Mouse (Mus musculus): Measurements from ENCODE around the gene Zmynd15. TPM values are rescaled to one million over a fixed set of nuclear protein-coding genes. Genes with fewer than 3 reads are reported as not detected.
A peak's percentile ranks its signal among the peaks of the same experiment; 100 is the strongest.
"Not testable (repeated sequence)": the region's sequence is repeated elsewhere in the genome, so short reads cannot be mapped to it uniquely, and the experiment has no call there.

Zmynd15 gene
- polyA plus RNA-seq, 1 experiment from 2014 or later: 0.86 TPM

DNA sequence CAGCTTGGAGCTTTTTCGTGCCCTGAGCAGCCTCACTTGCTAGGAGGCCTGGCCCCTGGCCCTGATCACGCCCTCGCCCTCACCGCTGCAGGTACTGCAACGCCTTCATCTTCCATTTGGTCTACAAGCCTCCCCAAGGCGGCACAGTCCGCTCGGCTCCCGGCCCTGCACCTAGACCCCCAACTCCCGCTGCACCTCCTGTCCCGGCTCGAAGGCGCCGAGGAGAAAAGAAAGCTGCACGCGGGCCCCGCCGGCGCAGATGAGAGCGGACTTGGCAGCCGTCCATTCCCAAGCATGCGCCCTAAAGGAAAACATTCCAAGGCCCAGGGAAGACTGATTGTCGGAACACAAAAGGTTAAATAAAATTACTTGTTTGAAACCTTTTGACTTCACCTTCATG, 6.6 kb downstream of the Zmynd15 start:
- H3K4me3 ChIP-seq (ENCODE audit: low read depth, low read length): peak overlapping the region; percentile 21; the same call in 1 of the 2 replicates
- DNase-seq (ENCODE audit: low spot score): peak; percentile 68
- 6% methylated on average over 23 of the region's 23 CpGs for WGBS
- H3K36me3 ChIP-seq (ENCODE audit: control insufficient read depth, insufficient read depth, low read length): no peaks in the 10 kb centered on the region
- peak overlapping the region; percentile 32 for H3K9ac ChIP-seq (ENCODE audit: low read length)
- H3K4me2 ChIP-seq (replicated peaks; ENCODE audit: low read depth): peak overlapping the region; percentile 66
- H3K27me3 ChIP-seq (ENCODE audit: control insufficient read depth, insufficient read depth, low read length): no peaks in the 10 kb centered on the region
- no peaks in the 10 kb centered on the region for H3K9me3 ChIP-seq (ENCODE audit: control insufficient read depth, low read length)
- H3K4me1 ChIP-seq (replicated peaks; ENCODE audit: control insufficient read depth, insufficient read depth): 0 out of 2 replicates have a peak, but pooled peaks cover 5% of the 10 kb centered on the region
- TF ChIP-seq CTCF (IDR thresholded peaks at IDR 0.05; ENCODE audit: low read depth) (no peak), EP300 (optimal IDR thresholded peaks at IDR 0.05) (no peak)
- ATAC-seq (ENCODE audit: low FRiP score, low TSS enrichment): no peak
- no peak overlapping the region for H3K27ac ChIP-seq (replicated peaks)

DNA sequence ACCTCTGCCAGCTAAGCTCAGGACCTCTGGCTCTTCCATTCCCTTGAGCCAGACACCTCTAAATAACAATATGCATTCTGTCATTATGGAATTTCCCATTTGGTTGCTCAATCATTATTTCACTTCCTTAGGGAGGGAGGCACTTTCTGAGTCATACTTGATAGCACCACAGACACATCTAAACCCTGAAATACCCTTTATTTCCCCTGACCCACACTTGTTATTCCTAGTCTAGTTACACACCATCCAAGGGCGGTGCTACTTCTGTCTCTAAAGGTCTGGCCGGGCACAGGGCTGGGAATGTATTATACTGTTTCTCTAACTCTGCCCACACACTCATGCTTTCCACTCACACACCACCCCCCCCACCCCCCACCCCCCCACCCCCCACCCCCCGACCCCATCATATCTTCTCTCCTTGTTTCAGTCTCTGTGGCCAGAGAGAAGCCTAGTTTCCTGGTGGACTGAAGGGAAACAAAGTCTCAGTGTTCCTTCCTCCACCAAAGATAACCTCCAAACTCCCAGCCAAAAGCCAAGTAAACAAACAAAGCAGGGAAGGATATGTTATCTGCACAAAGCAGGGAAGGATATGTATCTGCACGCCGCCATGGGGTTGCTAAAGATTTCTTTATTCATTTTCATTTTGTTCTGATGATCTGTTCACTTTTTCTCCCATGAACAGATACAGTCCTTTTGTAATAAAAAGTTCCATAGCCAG, 8.8 kb downstream of the Zmynd15 start:
- Histone ChIP-seq H3K4me3 (ENCODE audit: low read depth, low read length) (no peak overlapping the region), H3K27ac (replicated peaks) (no peak overlapping the region; the same call in 1 of the 2 replicates), H3K9ac (ENCODE audit: low read length) (no peak overlapping the region), H3K9me3 (ENCODE audit: control insufficient read depth, low read length) (no peaks in the 10 kb centered on the region), H3K4me1 (replicated peaks; ENCODE audit: control insufficient read depth, insufficient read depth) (0 out of 2 replicates have a peak, but pooled peaks cover 5% of the 10 kb centered on the region), H3K36me3 (ENCODE audit: control insufficient read depth, insufficient read depth, low read length) (no peaks in the 10 kb centered on the region), H3K27me3 (ENCODE audit: control insufficient read depth, insufficient read depth, low read length) (no peaks in the 10 kb centered on the region), H3K4me2 (replicated peaks; ENCODE audit: low read depth) (no peak overlapping the region)
- TF ChIP-seq CTCF (IDR thresholded peaks at IDR 0.05; ENCODE audit: low read depth) (no peak), EP300 (optimal IDR thresholded peaks at IDR 0.05) (no peak)
- 62% methylated on average over 5 of the region's 5 CpGs for WGBS
- ATAC-seq (ENCODE audit: low FRiP score, low TSS enrichment): peak; percentile 25; the same call in 1 of the 2 replicates
- DNase-seq (ENCODE audit: low spot score): no peak

DNA sequence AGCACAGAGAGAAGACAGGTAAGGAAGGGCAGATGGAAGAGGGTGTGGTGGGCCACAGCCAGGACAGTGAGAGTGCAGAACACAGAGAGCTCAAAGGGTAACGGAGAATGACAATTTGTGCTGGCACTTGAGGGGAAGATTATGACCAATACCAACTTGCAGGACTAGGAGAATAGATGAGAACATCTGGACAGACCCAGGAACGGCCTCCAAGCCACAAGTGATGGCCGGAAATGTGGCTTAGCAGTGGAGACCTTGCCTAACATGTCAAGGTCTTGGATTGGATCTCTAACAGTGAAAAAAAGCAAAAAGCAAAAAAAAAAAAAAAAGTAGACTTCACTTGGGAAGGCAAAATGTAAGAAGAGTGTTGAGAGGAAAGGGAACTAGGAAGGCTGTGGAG, 10.5 kb downstream of the Zmynd15 start:
- H3K9ac ChIP-seq (ENCODE audit: low read length): no peak overlapping the region
- 85% methylated on average over 3 of the region's 3 CpGs for WGBS
- H3K36me3 ChIP-seq (ENCODE audit: control insufficient read depth, insufficient read depth, low read length): no peaks in the 10 kb centered on the region
- ATAC-seq (ENCODE audit: low FRiP score, low TSS enrichment) (no peak), DNase-seq (ENCODE audit: low spot score) (no peak)
- H3K9me3 ChIP-seq (ENCODE audit: control insufficient read depth, low read length): no peaks in the 10 kb centered on the region
- H3K4me1 ChIP-seq (replicated peaks; ENCODE audit: control insufficient read depth, insufficient read depth): 0 out of 2 replicates have a peak, but pooled peaks cover 5% of the 10 kb centered on the region
- no peak for TF ChIP-seq CTCF (IDR thresholded peaks at IDR 0.05; ENCODE audit: low read depth)
- no peak for TF ChIP-seq EP300 (optimal IDR thresholded peaks at IDR 0.05)
- H3K4me2 ChIP-seq (replicated peaks; ENCODE audit: low read depth): no peak overlapping the region
- H3K4me3 ChIP-seq (ENCODE audit: low read depth, low read length): no peak overlapping the region
- H3K27me3 ChIP-seq (ENCODE audit: control insufficient read depth, insufficient read depth, low read length): no peaks in the 10 kb centered on the region
- H3K27ac ChIP-seq (replicated peaks): no peak overlapping the region

DNA sequence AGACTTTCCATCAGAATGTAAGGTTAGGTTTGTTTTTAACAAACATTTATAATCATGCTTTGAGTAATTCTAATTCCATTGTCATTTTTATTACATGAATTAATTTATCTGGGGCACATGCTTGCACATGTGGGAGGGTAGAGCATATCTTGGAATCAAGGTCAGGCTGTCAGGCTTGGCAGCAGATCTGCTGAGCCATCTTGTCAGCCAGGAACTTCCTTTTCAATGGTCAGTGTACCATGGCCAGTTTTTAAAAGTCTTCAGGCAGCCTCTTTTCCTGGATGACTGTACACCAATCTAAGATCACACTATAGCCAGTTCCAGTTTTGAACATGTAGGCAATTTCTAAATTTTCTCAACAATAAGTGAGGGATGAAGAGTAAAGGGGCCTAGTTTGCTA, 13.5 kb downstream of the Zmynd15 start:
- no peak for DNase-seq (ENCODE audit: low spot score)
- Histone ChIP-seq H3K36me3 (ENCODE audit: control insufficient read depth, insufficient read depth, low read length) (no peaks in the 10 kb centered on the region), H3K27me3 (ENCODE audit: control insufficient read depth, insufficient read depth, low read length) (no peaks in the 10 kb centered on the region), H3K4me3 (ENCODE audit: low read depth, low read length) (no peak overlapping the region), H3K4me2 (replicated peaks; ENCODE audit: low read depth) (no peak overlapping the region), H3K9ac (ENCODE audit: low read length) (no peak overlapping the region), H3K4me1 (replicated peaks; ENCODE audit: control insufficient read depth, insufficient read depth) (0 out of 2 replicates have a peak, but pooled peaks cover 2% of the 10 kb centered on the region), H3K9me3 (ENCODE audit: control insufficient read depth, low read length) (no peaks in the 10 kb centered on the region), H3K27ac (replicated peaks) (no peak overlapping the region)
- no peak for ATAC-seq (ENCODE audit: low FRiP score, low TSS enrichment)
- TF ChIP-seq CTCF (IDR thresholded peaks at IDR 0.05; ENCODE audit: low read depth): no peak
- no peak for TF ChIP-seq EP300 (optimal IDR thresholded peaks at IDR 0.05)

DNA sequence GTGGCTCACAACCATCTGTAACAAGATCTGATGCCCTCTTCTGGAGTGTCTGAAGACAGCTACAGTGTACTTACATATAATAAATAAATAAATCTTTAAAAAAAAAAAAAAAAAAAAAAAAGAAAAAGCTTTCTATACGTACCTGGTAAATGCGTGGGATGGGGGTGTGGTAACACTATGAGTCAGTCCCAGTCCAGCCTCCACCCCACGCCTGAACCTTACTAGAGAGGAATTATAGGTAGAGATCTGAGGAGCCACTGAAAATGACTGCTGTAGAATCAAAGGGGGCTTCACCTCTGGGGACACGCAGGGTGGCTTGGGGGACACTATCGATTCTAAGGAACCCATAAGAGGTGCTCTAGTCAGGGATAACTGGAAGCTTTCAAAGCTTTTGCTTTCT, 14.1 kb downstream of the Zmynd15 start:
- not testable (repeated sequence) for H3K4me3 ChIP-seq (ENCODE audit: low read depth, low read length); H3K9ac ChIP-seq (ENCODE audit: low read length); DNase-seq (ENCODE audit: low spot score); H3K27me3 ChIP-seq (ENCODE audit: control insufficient read depth, insufficient read depth, low read length); H3K36me3 ChIP-seq (ENCODE audit: control insufficient read depth, insufficient read depth, low read length); H3K4me2 ChIP-seq (replicated peaks; ENCODE audit: low read depth); H3K9me3 ChIP-seq (ENCODE audit: control insufficient read depth, low read length); H3K27ac ChIP-seq (replicated peaks); H3K4me1 ChIP-seq (replicated peaks; ENCODE audit: control insufficient read depth, insufficient read depth)
- WGBS: 68% methylated on average over 5 of the region's 5 CpGs
- ATAC-seq (ENCODE audit: low FRiP score, low TSS enrichment): 0 out of 2 replicates have a peak, but pooled peaks have one; percentile 53

DNA sequence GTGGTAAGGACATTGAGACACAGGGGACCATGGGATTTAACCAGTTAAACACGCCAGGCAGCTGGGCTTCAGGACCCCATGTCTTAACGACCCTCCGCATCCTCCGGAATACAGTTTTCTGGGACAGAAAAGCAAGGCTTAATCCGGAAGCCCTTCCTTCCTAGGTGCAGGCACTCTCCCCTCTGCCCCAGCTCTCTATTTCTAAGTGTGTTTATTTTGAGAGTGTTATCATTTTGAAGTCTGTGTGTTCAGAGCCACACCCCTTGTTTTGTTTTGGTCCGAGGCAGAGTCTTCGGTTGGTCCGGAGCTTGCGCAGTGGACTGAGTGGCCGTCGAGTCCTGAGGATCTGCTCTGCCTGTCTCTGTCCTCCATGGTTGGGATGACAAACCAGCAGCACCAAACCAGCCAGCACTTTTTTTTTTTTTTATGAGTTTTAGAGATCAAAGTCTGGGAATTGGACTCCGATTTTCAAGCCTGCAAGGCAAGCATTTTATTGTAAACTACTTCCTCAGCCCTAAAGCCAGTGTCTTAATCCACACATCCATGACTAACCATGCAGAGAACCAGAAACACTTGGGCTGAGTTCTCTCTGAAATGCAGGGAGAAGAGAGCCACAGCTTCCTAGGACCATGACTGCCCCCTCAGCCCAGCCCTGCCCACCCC, 15.8 kb downstream of the Zmynd15 start:
- Histone ChIP-seq H3K4me1 (replicated peaks; ENCODE audit: control insufficient read depth, insufficient read depth) (no peaks in the 10 kb centered on the region), H3K36me3 (ENCODE audit: control insufficient read depth, insufficient read depth, low read length) (no peaks in the 10 kb centered on the region), H3K4me2 (replicated peaks; ENCODE audit: low read depth) (no peak overlapping the region), H3K27ac (replicated peaks) (no peak overlapping the region), H3K4me3 (ENCODE audit: low read depth, low read length) (no peak overlapping the region), H3K9ac (ENCODE audit: low read length) (no peak overlapping the region), H3K27me3 (ENCODE audit: control insufficient read depth, insufficient read depth, low read length) (no peaks in the 10 kb centered on the region), H3K9me3 (ENCODE audit: control insufficient read depth, low read length) (no peaks in the 10 kb centered on the region)
- peak; percentile 36 for DNase-seq (ENCODE audit: low spot score)
- 43% methylated on average over 12 of the region's 12 CpGs for WGBS
- peak; percentile 66 for ATAC-seq (ENCODE audit: low FRiP score, low TSS enrichment)
- TF ChIP-seq EP300 (optimal IDR thresholded peaks at IDR 0.05): no peak

Data from stomach, postnatal 0 days (tissue).